Mouse (Mus musculus): ENCODE data around the gene Gm1123. TPM values are rescaled to one million over a fixed set of nuclear protein-coding genes. Genes with fewer than 3 reads are reported as not detected.

Gm1123 gene
- polyA plus RNA-seq, 1 experiment from 2014 or later: not detected

DNA sequence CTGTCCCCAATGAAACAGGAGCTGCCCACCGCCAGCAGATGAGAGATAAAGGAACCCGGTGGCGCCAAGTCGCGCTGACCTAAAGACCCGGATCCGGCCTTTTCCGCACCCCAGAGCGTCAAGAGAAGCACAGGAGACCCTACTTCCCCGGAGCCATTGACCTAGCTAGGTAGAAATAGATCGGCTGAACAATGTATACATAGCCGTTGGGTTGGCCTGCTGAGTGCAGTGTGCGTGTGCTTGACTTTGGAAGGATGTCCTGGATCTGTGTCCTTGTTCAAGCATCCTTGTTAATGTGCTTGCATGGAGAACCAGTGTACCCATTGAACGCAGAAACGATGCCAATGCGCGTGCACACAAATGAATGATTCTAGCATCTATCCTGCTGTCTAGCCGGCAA, 71.9 kb downstream of the Gm1123 start:
- Histone ChIP-seq H3K36me3 (no peaks in the 10 kb centered on the region), H3K9ac (no peak overlapping the region), H3K9me3 (replicated peaks) (no peaks in the 10 kb centered on the region; the same call in 1 of the 2 replicates), H3K27ac (no peak overlapping the region), H3K4me3 (no peak overlapping the region), H3K27me3 (replicated peaks) (peaks cover 98% of the 10 kb centered on the region), H3K4me1 (no peaks in the 10 kb centered on the region), H3K4me2 (no peak overlapping the region)
- WGBS (ENCODE audit: insufficient replicate concordance): 8% methylated on average over 18 of the region's 18 CpGs
- no peak for ATAC-seq

DNA sequence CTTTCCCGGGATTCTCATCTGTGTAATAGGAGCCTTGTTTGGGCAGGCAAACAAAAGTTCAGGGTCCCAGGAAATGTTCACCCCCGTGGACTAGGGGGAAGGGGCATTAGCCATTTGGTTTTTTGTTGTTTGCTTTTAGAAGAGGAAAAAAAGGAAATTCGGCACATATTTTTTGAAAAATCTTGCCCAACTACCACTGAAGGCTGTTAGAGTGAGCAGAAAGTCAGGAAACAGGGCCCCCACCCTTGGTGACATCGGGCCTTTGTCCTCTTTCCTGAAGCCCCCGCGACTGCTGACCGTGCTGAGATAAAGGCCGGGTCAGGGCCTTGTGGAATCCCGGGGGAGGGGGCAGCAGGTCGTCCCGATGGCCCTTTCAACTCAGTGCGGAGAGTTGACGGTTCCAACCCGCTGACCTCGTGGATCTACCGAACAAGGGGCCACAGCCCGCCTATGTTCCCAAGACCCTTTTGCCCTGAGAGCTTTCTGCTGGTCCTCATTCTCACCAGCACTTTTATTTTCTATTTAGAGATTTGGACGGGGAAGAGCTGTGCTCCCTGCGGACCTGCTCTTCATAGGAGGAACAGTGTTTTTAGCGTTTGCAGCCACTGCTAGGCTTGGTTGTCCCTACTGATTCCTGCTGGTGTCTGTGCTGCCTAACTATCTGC, 72.9 kb downstream of the Gm1123 start:
- no peak overlapping the region for H3K9ac ChIP-seq
- H3K36me3 ChIP-seq: no peaks in the 10 kb centered on the region
- no peak overlapping the region for H3K4me2 ChIP-seq
- H3K4me3 ChIP-seq: no peak overlapping the region
- H3K4me1 ChIP-seq: no peaks in the 10 kb centered on the region
- peaks cover 100% of the 10 kb centered on the region for H3K27me3 ChIP-seq (replicated peaks)
- ATAC-seq: no peak
- H3K27ac ChIP-seq: no peak overlapping the region
- WGBS (ENCODE audit: insufficient replicate concordance): 3% methylated on average over 20 of the region's 20 CpGs
- H3K9me3 ChIP-seq (replicated peaks): no peaks in the 10 kb centered on the region

DNA sequence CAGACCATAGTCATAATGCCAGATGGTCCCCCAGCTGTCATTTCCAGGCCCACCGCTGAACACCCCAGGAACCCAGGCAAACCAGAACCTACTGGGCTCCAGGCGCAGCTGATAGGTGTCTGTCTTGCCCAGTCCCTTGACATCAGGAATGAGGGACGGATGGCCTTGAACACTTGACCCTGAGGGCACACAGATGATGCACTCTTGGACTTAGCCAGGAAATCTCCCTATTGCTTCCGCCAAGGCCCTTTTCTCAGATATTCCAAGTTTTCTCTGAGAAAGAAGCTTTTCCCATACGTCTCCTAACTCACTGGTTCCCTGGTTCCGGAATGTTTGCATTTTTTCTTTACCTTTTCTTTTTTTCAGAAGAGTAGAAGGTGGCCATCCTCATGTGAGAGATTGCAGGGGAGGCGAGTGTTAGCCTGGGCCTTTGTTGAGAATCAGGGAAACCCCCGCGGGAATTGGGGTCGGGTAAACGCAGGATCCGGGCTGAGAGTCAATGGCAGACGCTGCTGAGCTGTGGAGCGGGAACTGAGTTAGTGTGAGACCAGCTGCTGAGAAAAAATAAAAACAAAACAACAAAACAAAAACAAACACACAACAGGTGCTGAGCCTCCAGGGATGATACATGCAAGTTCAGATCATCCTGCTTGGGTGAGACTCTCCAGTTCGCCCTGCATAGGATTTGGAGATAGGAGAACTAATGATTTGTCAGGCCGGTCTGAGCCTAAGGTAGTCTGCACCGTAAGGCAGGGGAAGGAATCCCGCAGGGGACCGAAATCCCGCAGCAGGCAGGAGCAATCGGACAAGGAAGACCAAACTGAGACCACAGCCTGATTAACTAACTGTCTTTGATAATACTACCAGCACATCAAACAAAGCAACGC, 73.7 kb downstream of the Gm1123 start:
- Histone ChIP-seq H3K36me3 (no peaks in the 10 kb centered on the region), H3K27ac (no peak overlapping the region), H3K9me3 (replicated peaks) (no peaks in the 10 kb centered on the region), H3K27me3 (replicated peaks) (peaks cover 100% of the 10 kb centered on the region), H3K4me2 (no peak overlapping the region), H3K9ac (no peak overlapping the region), H3K4me1 (0 out of 2 replicates have a peak, but pooled peaks cover 4% of the 10 kb centered on the region), H3K4me3 (no peak overlapping the region)
- 12% methylated on average over 22 of the region's 22 CpGs for whole genome bisulfite sequencing (ENCODE audit: insufficient replicate concordance)
- ATAC-seq: no peak

DNA sequence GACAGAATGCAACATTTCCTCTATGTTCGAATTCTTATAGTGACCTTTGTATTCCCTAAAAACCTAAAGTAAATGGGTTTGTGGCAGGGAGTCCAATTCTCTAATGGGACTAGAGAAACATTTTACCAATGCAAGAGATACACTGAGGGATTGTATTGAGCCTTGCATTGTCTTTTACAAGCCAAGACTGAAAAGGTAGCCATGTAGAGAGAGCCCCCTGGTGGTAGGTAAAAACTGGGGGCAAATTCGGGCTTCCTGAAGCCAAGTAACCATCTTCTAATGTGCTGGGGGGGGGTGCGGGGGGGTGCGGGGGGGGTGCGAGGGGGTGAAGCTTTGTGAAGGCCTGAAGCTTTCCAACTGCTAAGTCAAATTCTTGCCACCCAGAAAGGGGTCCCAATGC, 75.2 kb downstream of the Gm1123 start:
- Histone ChIP-seq H3K9ac (no peak overlapping the region), H3K4me2 (no peak overlapping the region), H3K9me3 (replicated peaks) (no peaks in the 10 kb centered on the region), H3K4me1 (peaks cover 17% of the 10 kb centered on the region), H3K27me3 (replicated peaks) (peaks cover 100% of the 10 kb centered on the region), H3K27ac (no peak overlapping the region), H3K36me3 (no peaks in the 10 kb centered on the region), H3K4me3 (no peak overlapping the region)
- 18% methylated on average over 5 of the region's 5 CpGs for WGBS (ENCODE audit: insufficient replicate concordance)
- no peak for ATAC-seq

DNA sequence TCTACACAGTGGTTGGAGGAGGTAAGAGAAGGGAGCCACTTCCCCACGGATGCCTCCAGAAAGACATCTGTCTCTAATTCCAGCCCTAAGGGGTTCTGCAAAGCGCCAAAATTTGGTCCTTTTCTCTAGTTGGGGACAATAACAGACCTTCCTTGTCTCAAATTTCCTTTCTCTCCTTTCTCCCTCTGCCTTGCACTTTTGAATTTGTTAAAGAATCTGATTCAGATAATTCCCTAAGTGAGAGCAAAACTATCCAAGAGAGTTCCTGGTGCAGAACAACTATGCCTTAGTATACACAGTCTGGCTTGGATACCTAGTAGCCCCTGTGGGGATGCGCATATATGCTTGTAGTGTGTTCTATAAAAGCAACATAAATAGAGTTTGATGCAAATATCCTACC, 75.7 kb downstream of the Gm1123 start:
- Histone ChIP-seq H3K4me2 (no peak overlapping the region), H3K9me3 (replicated peaks) (no peaks in the 10 kb centered on the region), H3K9ac (no peak overlapping the region), H3K27me3 (replicated peaks) (peaks cover 100% of the 10 kb centered on the region), H3K4me3 (no peak overlapping the region), H3K4me1 (peaks cover 22% of the 10 kb centered on the region), H3K27ac (no peak overlapping the region), H3K36me3 (no peaks in the 10 kb centered on the region)
- WGBS (ENCODE audit: insufficient replicate concordance): 30% methylated on average over 3 of the region's 3 CpGs
- ATAC-seq: no peak

DNA sequence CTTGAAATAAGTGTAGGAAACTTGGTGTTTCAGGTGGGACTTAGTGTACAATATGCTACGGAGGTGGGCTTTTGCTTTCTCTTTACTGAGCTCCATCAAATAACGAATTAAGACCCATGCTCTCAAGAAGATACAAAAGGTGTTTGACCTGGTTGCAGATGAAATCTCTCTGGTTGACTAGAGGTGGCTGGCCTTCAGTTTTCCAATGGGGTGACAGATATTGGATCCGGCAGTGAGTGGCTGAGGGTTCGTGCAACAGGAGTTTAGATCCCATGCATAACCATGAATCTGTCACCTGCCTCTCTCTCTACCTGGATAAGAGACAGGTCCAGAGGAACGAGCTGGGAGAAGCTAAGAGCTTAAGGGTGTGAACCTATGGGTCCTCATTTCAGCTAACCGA, 76.9 kb downstream of the Gm1123 start:
- WGBS (ENCODE audit: insufficient replicate concordance): 8% methylated on average over 6 of the region's 6 CpGs
- no peak overlapping the region for H3K4me3 ChIP-seq
- no peak overlapping the region for H3K9ac ChIP-seq
- H3K9me3 ChIP-seq (replicated peaks): no peaks in the 10 kb centered on the region
- peaks cover 24% of the 10 kb centered on the region for H3K4me1 ChIP-seq
- no peak for ATAC-seq
- no peaks in the 10 kb centered on the region for H3K36me3 ChIP-seq
- no peak overlapping the region for H3K27ac ChIP-seq
- peaks cover 100% of the 10 kb centered on the region for H3K27me3 ChIP-seq (replicated peaks)
- H3K4me2 ChIP-seq: no peak overlapping the region

DNA sequence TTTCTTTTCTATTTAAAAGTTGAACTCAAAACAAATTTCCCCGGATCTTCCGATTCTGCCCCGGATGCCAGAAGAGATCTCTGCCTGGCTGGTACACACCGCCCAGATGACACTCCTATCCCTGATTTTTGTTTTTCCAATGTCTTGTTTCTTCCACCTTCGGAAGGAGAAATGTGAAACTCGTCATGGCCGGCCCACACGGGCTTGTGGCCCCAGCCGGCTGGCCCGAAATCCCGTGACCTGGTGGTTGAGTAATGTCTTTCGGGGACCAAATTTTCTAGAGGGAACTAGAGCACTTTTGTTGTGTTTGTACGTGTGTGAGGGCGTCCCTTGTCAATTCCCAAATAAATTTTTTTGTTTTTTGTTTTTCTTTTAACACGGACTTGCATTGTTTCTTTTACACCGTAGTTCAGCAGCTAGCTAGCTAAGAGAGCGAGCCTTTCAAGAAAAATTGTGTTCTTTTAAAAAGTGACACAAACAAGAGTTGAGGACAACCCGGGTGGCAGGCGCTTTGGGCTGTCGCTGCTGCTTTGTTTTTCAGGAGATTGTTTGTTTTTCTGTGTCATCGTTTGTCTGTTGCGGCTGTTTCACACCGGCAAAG, 77.7 kb downstream of the Gm1123 start:
- no peak overlapping the region for H3K9ac ChIP-seq
- H3K4me2 ChIP-seq: no peak overlapping the region
- H3K4me3 ChIP-seq: no peak overlapping the region
- no peaks in the 10 kb centered on the region for H3K36me3 ChIP-seq
- H3K4me1 ChIP-seq: peaks cover 24% of the 10 kb centered on the region
- H3K27me3 ChIP-seq (replicated peaks): peaks cover 100% of the 10 kb centered on the region
- H3K9me3 ChIP-seq (replicated peaks): no peaks in the 10 kb centered on the region
- WGBS (ENCODE audit: insufficient replicate concordance): 1% methylated on average over 23 of the region's 23 CpGs
- H3K27ac ChIP-seq: no peak overlapping the region
- no peak for ATAC-seq

Other genes with a start within 250 kb of the Gm1123 start
- not detected in 2 replicates for gene Prr23a1, start 193.2 kb downstream of the Gm1123 start, polyA plus RNA-seq (2016; fragmentation: Nextera tagmentation; extraction: Ambion mirVana)
- gene Prr23a2, start 179.2 kb downstream of the Gm1123 start, polyA plus RNA-seq (2016; fragmentation: Nextera tagmentation; extraction: Ambion mirVana): not detected in 2 replicates
- gene Prr23a3, start 170.9 kb downstream of the Gm1123 start, polyA plus RNA-seq (2016; fragmentation: Nextera tagmentation; extraction: Ambion mirVana): not detected in 2 replicates
- gene 7420426K07Rik, start 132.6 kb downstream of the Gm1123 start, polyA plus RNA-seq (2016; fragmentation: Nextera tagmentation; extraction: Ambion mirVana): not detected in 2 replicates
- not detected in 2 replicates for gene Foxl2, start 80.4 kb downstream of the Gm1123 start, polyA plus RNA-seq (2016; fragmentation: Nextera tagmentation; extraction: Ambion mirVana)
- 22.9 and 24.2 TPM in 2 replicates for gene Faim, start 49.3 kb downstream of the Gm1123 start, polyA plus RNA-seq (2016; fragmentation: Nextera tagmentation; extraction: Ambion mirVana)
- 4.8 and 5.1 TPM in 2 replicates for gene Pik3cb, start 104.9 kb upstream of the Gm1123 start, polyA plus RNA-seq (2016; fragmentation: Nextera tagmentation; extraction: Ambion mirVana)
- not detected in 2 replicates for gene Faiml, start 201.5 kb upstream of the Gm1123 start, polyA plus RNA-seq (2016; fragmentation: Nextera tagmentation; extraction: Ambion mirVana)
- 41.6 and 41.7 TPM in 2 replicates for gene Cep70, start 207.7 kb upstream of the Gm1123 start, polyA plus RNA-seq (2016; fragmentation: Nextera tagmentation; extraction: Ambion mirVana)